Mouse (Mus musculus): ENCODE results near the gene Gabrr2.
A peak's percentile ranks its signal among the peaks of the same experiment; 100 is the strongest.

The Gabrr2 gene

GRCm38 (mm10) chr4:33062981-33063380, at the start of gene Gabrr2:
Gene Gabrr2, plus strand, starts transcription at chr4:33062999.
- DNase-seq: no peak

- peak; percentile 89 to 93 for DNase-seq
Observed at GRCm38 (mm10) chr4:33018361-33018999, 44.3 kb upstream of the Gabrr2 start.

- no peak for DNase-seq
Observed at GRCm38 (mm10) chr4:33024420-33024819, 38.4 kb upstream of the Gabrr2 start.

GRCm38 (mm10) chr4:33029104-33029503, 33.7 kb upstream of the Gabrr2 start:
- DNase-seq: no peak

- peak; percentile 19 to 24 for DNase-seq
Observed at GRCm38 (mm10) chr4:33030264-33031194, 32.3 kb upstream of the Gabrr2 start.

- DNase-seq: peak; percentile 85 to 89
Observed at GRCm38 (mm10) chr4:33031195-33031960, 31.4 kb upstream of the Gabrr2 start, which contains the start of gene Ube2j1. Gene Ube2j1, plus strand, starts transcription at chr4:33031416.

GRCm38 (mm10) chr4:33032045-33032444, 30.8 kb upstream of the Gabrr2 start:
- no peak for DNase-seq

- no peak for DNase-seq
Observed at GRCm38 (mm10) chr4:33033515-33033914, 29.3 kb upstream of the Gabrr2 start.

- no peak for DNase-seq
Observed at GRCm38 (mm10) chr4:33039826-33040225, 23.0 kb upstream of the Gabrr2 start.

GRCm38 (mm10) chr4:33049601-33050000, 13.2 kb upstream of the Gabrr2 start:
- DNase-seq: no peak

GRCm38 (mm10) chr4:33052055-33052454, 10.7 kb upstream of the Gabrr2 start:
- no peak for DNase-seq

- no peak for DNase-seq
Observed at GRCm38 (mm10) chr4:33052650-33053049, 10.1 kb upstream of the Gabrr2 start.

GRCm38 (mm10) chr4:33054426-33054825, 8.4 kb upstream of the Gabrr2 start:
- DNase-seq: no peak

- no peak for DNase-seq
Observed at GRCm38 (mm10) chr4:33056317-33056716, 6.5 kb upstream of the Gabrr2 start.

- DNase-seq: no peak
Observed at GRCm38 (mm10) chr4:33057890-33058687, 4.7 kb upstream of the Gabrr2 start.

- DNase-seq: no peak
Observed at GRCm38 (mm10) chr4:33061158-33061557, 1.6 kb upstream of the Gabrr2 start.

- DNase-seq: no peak
Observed at GRCm38 (mm10) chr4:33064986-33065385, 2.2 kb downstream of the Gabrr2 start.

GRCm38 (mm10) chr4:33066223-33066960, 3.6 kb downstream of the Gabrr2 start:
- no peak for DNase-seq

- DNase-seq: no peak
Observed at GRCm38 (mm10) chr4:33067331-33067730, 4.5 kb downstream of the Gabrr2 start.

GRCm38 (mm10) chr4:33067826-33068225, 5.0 kb downstream of the Gabrr2 start:
- no peak for DNase-seq

GRCm38 (mm10) chr4:33068894-33069293, 6.1 kb downstream of the Gabrr2 start:
- peak; percentile 93 to 94 for DNase-seq

GRCm38 (mm10) chr4:33070326-33070725, 7.5 kb downstream of the Gabrr2 start:
- DNase-seq: no peak

Data from cerebellum, postnatal 36 days (tissue).